Mouse (Mus musculus): ENCODE results near the gene Psmf1. TPM values are rescaled to one million over a fixed set of nuclear protein-coding genes. Genes with fewer than 3 reads are reported as not detected.

Psmf1 gene
- total and polyA plus RNA-seq, 3 experiments, result 60.2 to 112 TPM; not detected in 1

GRCm38 (mm10) chr2:151772169-151772568 lies 28.2 kb upstream of the Psmf1 start:
- H3K27ac ChIP-seq (ENCODE audit: control insufficient read depth, low read depth, low read length), result no peak overlapping the region
- H3K36me3 ChIP-seq (ENCODE audit: control insufficient read depth in 1 of 2, insufficient read depth in 2 of 2, low read length in 2 of 2), result no peaks in the 10 kb centered on the region
- no peak overlapping the region for H3K9ac ChIP-seq (ENCODE audit: control insufficient read depth, low read depth, low read length, poor library complexity, severe bottlenecking)
- DNase-seq (ENCODE audit: low read depth, low spot score), result no peak
- H3K79me2 ChIP-seq (ENCODE audit: control insufficient read depth, insufficient read depth, low read length, poor library complexity), result no peaks in the 10 kb centered on the region
- H3K4me3 ChIP-seq (ENCODE audit: control insufficient read depth in 1 of 2, insufficient read depth in 1 of 2, low read depth in 2 of 2, low read length in 2 of 2), result no peak overlapping the region
- no peaks in the 10 kb centered on the region for H3K9me3 ChIP-seq (replicated peaks; ENCODE audit: insufficient read depth, low read length)
- peaks cover 2 to 3% of the 10 kb centered on the region in 2 experiments; a peak in 3 of 4 replicates for H3K27me3 ChIP-seq (ENCODE audit: control insufficient read depth in 1 of 2, insufficient read depth in 2 of 2, low read length in 2 of 2)
- no peaks in the 10 kb centered on the region for H3K4me1 ChIP-seq (ENCODE audit: control insufficient read depth in 1 of 2, insufficient read depth in 2 of 2, low read length in 2 of 2)
- TF ChIP-seq EP300 (IDR thresholded peaks at IDR 0.05; ENCODE audit: low read depth in 1 of 2, low read length in 2 of 2) (no peak), GATA1 (IDR thresholded peaks at IDR 0.05; ENCODE audit: low read depth, low read length) (no peak), USF2 (IDR thresholded peaks at IDR 0.05; ENCODE audit: borderline replicate concordance in 1 of 2, insufficient read depth in 1 of 2, low read depth in 1 of 2, low read length in 2 of 2) (no peak), ETS1 (IDR thresholded peaks at IDR 0.05; ENCODE audit: low read depth, low read length) (no peak), MEF2A (IDR thresholded peaks at IDR 0.05; ENCODE audit: extremely low read depth, insufficient replicate concordance, low read depth, low read length, poor library complexity, severe bottlenecking) (no peak), RCOR1 (IDR thresholded peaks at IDR 0.05; ENCODE audit: low read depth, low read length) (no peak), MYC (IDR thresholded peaks at IDR 0.05; ENCODE audit: low read depth, low read length) (no peak), BHLHE40 (IDR thresholded peaks at IDR 0.05; ENCODE audit: borderline replicate concordance, low read depth, low read length) (no peak), TBP (IDR thresholded peaks at IDR 0.05; ENCODE audit: low read depth, low read length) (no peak), ZMIZ1 (IDR thresholded peaks at IDR 0.05; ENCODE audit: low read depth, low read length) (no peak), MAZ (IDR thresholded peaks at IDR 0.05; ENCODE audit: low read depth, low read length) (no peak), CTCF (IDR thresholded peaks at IDR 0.05 in 2 of 3, conservative IDR thresholded peaks at IDR 0.05 in 1 of 3; ENCODE audit: control insufficient read depth in 1 of 3, insufficient read depth in 1 of 3, low read depth in 2 of 3, low read length in 3 of 3, poor library complexity in 1 of 3, severe bottlenecking in 1 of 3) (no peak), ZC3H11A (IDR thresholded peaks at IDR 0.05; ENCODE audit: low read depth, low read length) (no peak), SIN3A (IDR thresholded peaks at IDR 0.05; ENCODE audit: low read length) (no peak), USF1 (IDR thresholded peaks at IDR 0.05; ENCODE audit: low read depth, low read length) (no peak), ZKSCAN1 (IDR thresholded peaks at IDR 0.05; ENCODE audit: low read depth, low read length) (no peak)

DNA sequence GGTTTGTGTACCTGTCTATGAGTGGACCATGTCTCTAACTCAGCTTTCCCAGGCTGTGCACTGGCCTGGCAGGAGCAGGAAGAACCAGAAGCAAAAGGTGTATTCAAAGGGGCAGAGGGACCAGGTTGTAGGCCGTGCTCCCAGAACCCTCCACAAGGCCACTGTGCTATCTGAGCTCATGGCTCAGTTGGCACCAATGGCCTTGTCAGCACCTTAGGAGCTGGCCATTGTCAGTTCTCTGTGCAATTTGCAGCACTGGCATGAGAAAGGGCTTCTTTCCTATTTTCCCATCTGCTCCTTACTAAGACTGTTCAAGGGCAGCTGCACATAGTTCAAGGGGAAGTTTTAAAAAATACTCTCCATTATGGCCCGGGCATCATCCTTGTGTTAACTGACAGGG lies 20.6 kb upstream of the Psmf1 start:
- DNase-seq (ENCODE audit: low read depth, low spot score), result no peak
- Histone ChIP-seq H3K27me3 (ENCODE audit: control insufficient read depth in 1 of 2, insufficient read depth in 2 of 2, low read length in 2 of 2) (peaks cover under 1 to 2% of the 10 kb centered on the region in 2 experiments; a peak in 2 of 4 replicates), H3K4me1 (ENCODE audit: control insufficient read depth in 1 of 2, insufficient read depth in 2 of 2, low read length in 2 of 2) (no peaks in the 10 kb centered on the region), H3K36me3 (ENCODE audit: control insufficient read depth in 1 of 2, insufficient read depth in 2 of 2, low read length in 2 of 2) (no peaks in the 10 kb centered on the region), H3K27ac (ENCODE audit: control insufficient read depth, low read depth, low read length) (no peak overlapping the region), H3K9me3 (replicated peaks; ENCODE audit: insufficient read depth, low read length) (no peaks in the 10 kb centered on the region), H3K79me2 (ENCODE audit: control insufficient read depth, insufficient read depth, low read length, poor library complexity) (no peaks in the 10 kb centered on the region), H3K9ac (ENCODE audit: control insufficient read depth, low read depth, low read length, poor library complexity, severe bottlenecking) (no peak overlapping the region), H3K4me3 (ENCODE audit: control insufficient read depth in 1 of 2, insufficient read depth in 1 of 2, low read depth in 2 of 2, low read length in 2 of 2) (no peak overlapping the region)
- TF ChIP-seq TBP (IDR thresholded peaks at IDR 0.05; ENCODE audit: low read depth, low read length) (no peak), MEF2A (IDR thresholded peaks at IDR 0.05; ENCODE audit: extremely low read depth, insufficient replicate concordance, low read depth, low read length, poor library complexity, severe bottlenecking) (no peak), POLR2AphosphoS5 (IDR thresholded peaks at IDR 0.05; ENCODE audit: borderline replicate concordance, low read depth, low read length) (no peak), USF1 (IDR thresholded peaks at IDR 0.05; ENCODE audit: low read depth, low read length) (no peak), NELFE (IDR thresholded peaks at IDR 0.05; ENCODE audit: low read depth, low read length) (no peak), E2F4 (IDR thresholded peaks at IDR 0.05; ENCODE audit: borderline replicate concordance, low read depth, low read length) (no peak), CHD1 (IDR thresholded peaks at IDR 0.05; ENCODE audit: low read depth, low read length) (no peak), MAX (IDR thresholded peaks at IDR 0.05; ENCODE audit: low read length) (no peak), NRF1 (IDR thresholded peaks at IDR 0.05; ENCODE audit: insufficient read depth, low read depth, low read length, poor library complexity, severe bottlenecking) (no peak), SMC3 (IDR thresholded peaks at IDR 0.05; ENCODE audit: low read depth, low read length) (no peak), ETS1 (IDR thresholded peaks at IDR 0.05; ENCODE audit: low read depth, low read length) (no peak), ZC3H11A (IDR thresholded peaks at IDR 0.05; ENCODE audit: low read depth, low read length) (no peak), MAZ (IDR thresholded peaks at IDR 0.05; ENCODE audit: low read depth, low read length) (no peak), ELF1 (IDR thresholded peaks at IDR 0.05; ENCODE audit: low read depth, low read length) (no peak), ZKSCAN1 (IDR thresholded peaks at IDR 0.05; ENCODE audit: low read depth, low read length) (no peak), RCOR1 (IDR thresholded peaks at IDR 0.05; ENCODE audit: low read depth, low read length) (no peak), MYC (IDR thresholded peaks at IDR 0.05; ENCODE audit: low read depth, low read length) (no peak), CHD2 (IDR thresholded peaks at IDR 0.05; ENCODE audit: low read length) (no peak), CTCF (IDR thresholded peaks at IDR 0.05 in 2 of 3, conservative IDR thresholded peaks at IDR 0.05 in 1 of 3; ENCODE audit: control insufficient read depth in 1 of 3, insufficient read depth in 1 of 3, low read depth in 2 of 3, low read length in 3 of 3, poor library complexity in 1 of 3, severe bottlenecking in 1 of 3) (no peak), JUND (IDR thresholded peaks at IDR 0.05; ENCODE audit: low read depth, low read length) (no peak)

Data from MEL (cell line).